Mouse (Mus musculus) E14TG2a.4 (cell line): ENCODE measurements around the gene Ago1.

Experiments
- H3K27me3 ChIP-seq: 2 replicates; pipeline ENCODE4 v1.6.1; 2014; ENCODE audit warnings: low read length, control low read depth; ENCODE audit not compliant: insufficient read depth
- H3K36me3 ChIP-seq: 2 replicates; pipeline ENCODE4 v1.6.1; 2014; ENCODE audit warnings: low read length, control low read depth; ENCODE audit not compliant: insufficient read depth
- H3K4me1 ChIP-seq: replicated peaks from 2 replicates; pipeline ENCODE4 v1.6.1; 2014; ENCODE audit warnings: low read depth, low read length, control low read depth
- H3K4me3 ChIP-seq: replicated peaks from 2 replicates; pipeline ENCODE4 v1.5.1; 2014; ENCODE audit warnings: mild to moderate bottlenecking, low read length
- H3K9me3 ChIP-seq: 2 replicates; pipeline ENCODE4 v1.6.1; 2014; ENCODE audit warnings: low read length, control low read depth
- CTCF ChIP-seq: conservative IDR thresholded peaks from 2 replicates; pipeline ENCODE4 v1.5.1; 2014; ENCODE audit warnings: low read length
- NANOG ChIP-seq: IDR thresholded peaks from 2 replicates; pipeline ENCODE4 v1.6.1; 2014; ENCODE audit warnings: borderline replicate concordance, low read length, mixed read lengths
- POU5F1 ChIP-seq: IDR thresholded peaks from 2 replicates; pipeline ENCODE4 v1.6.1; 2014; ENCODE audit warnings: low read length, borderline replicate concordance

Gene Ago1

DNA sequence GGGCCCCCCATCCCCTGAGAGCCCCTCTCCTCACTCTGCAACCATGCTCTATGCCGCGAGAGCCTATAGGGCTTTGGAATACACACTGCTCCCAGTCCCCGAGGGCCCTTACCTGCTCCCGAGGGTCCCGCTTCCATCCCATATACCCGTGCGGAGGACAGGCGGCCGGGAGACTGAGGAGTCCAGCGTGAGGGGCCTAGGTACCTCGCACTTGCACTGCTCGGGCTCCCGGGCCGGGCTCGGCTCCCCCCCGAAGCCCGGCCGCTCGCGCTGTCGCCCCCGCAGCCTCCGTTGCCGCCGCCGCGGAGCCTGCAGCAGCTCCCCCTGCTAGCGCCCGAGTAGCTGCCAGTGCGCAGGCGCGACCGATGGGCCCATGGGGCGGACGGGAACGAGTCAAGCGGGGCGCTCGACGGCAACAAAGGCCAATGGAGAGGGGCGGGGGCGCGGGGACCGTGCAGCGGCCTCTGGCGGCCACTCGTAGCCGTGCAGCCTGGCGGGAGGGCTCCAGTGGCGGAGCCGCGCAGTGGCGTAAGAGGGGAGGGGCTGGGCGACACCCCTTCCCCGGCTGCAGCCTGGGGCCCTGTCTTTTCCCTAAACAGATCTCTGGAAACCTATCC, at the start of gene Ago1:
Ago1 (minus strand) TSS at position 299 of the 617 bp plus-strand sequence.
- H3K36me3 ChIP-seq = no peaks in the 10 kb centered on the region
- TF ChIP-seq POU5F1 (no peak), CTCF (0 out of 2 replicates have a peak, but pooled peaks have one; percentile 4), NANOG (no peak)

DNA sequence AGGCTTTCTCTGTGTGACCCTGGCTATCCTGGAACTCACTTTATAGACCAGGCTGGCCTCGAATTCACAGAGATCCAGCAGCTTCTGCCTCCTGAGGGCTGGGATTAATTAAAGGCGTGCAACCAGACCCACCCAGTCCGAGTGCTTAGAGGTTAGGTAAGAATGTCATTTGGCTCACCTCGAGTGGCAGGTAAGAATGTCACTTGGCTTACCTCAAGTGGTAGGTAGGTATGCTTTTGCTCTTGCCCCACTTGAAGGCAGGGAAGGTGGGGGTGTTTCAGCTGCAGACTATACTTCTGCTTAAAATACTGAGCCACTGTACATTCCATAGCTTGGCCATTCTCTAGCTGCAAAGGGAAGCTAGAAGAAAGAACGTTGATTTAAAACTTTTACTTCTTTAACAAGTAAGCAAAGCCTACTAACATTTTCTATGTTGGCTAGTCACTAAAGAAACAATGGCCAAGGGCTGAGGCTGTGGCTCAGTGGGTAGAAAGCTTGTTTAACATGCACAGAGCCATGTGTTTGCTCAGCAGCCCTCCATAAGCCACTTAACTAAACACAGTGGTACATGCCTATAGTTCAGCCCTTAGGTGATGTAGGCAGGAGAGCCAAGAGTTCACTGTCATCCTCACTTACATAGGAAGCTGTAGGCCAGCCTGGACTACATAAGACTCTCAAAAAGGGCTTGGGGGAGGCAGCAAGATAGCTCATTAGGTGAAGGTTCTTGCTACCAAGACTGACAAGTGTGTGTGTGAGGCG, 44.1 kb upstream of the Ago1 start:
- H3K9me3 ChIP-seq = no peaks in the 10 kb centered on the region
- TF ChIP-seq CTCF (no peak), POU5F1 (no peak)
- H3K4me3 ChIP-seq = no peak overlapping the region

More for the DNA sequence above, at the start of gene Ago1:
- H3K4me3 ChIP-seq = peak within 1 kb of the TSS; percentile 100
- no peaks in the 10 kb centered on the region for H3K9me3 ChIP-seq
- H3K27me3 ChIP-seq = no peaks in the 10 kb centered on the region
- H3K4me1 ChIP-seq = peaks cover 36% of the 10 kb centered on the region

DNA sequence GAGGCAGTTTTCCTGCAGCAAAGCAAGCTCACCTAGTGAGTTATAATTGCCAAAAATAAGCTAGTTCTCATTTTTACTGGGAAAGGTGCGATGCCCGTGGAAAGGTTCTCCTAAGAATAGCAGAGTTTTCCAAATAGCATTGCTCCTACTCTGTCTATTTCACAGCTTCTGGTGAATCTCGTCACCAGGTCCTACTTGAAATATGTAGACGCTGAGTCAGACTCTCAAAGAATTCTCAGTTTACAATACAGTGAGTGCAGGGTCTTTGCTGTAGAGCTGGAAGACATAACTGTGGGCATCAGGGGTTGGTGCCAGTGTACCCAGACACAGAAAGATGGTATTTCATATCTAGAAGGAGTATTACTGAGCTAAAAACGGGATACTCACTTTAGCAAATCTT, 42.6 kb upstream of the Ago1 start:
- TF ChIP-seq NANOG (no peak), CTCF (no peak), POU5F1 (no peak)
- Histone ChIP-seq H3K9me3 (no peaks in the 10 kb centered on the region), H3K36me3 (no peaks in the 10 kb centered on the region), H3K27me3 (no peaks in the 10 kb centered on the region), H3K4me1 (no peaks in the 10 kb centered on the region), H3K4me3 (no peak overlapping the region)

More for the DNA sequence above, 44.1 kb upstream of the Ago1 start:
- Histone ChIP-seq H3K4me1 (no peaks in the 10 kb centered on the region), H3K36me3 (no peaks in the 10 kb centered on the region), H3K27me3 (no peaks in the 10 kb centered on the region)

DNA sequence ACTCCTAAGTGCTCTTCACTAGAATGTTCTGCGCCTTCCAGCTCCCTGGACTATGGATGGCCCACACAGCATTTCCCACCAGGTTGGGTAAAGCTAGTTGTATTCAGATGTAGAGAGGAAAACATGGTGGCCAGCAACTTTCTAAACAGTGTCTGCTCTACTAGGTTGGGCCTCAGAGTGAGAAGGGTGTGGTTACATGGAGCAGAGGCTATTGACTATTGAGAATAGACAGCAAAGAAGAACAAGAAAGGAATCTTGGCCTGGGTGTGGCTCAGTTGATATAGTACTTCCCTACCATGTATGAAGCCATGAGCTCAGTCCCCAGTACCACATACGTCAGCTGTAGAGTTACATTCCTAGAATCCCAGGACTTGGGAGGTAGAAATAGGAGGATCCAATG, 40.7 kb upstream of the Ago1 start:
- TF ChIP-seq CTCF (no peak), NANOG (no peak), POU5F1 (no peak)

DNA sequence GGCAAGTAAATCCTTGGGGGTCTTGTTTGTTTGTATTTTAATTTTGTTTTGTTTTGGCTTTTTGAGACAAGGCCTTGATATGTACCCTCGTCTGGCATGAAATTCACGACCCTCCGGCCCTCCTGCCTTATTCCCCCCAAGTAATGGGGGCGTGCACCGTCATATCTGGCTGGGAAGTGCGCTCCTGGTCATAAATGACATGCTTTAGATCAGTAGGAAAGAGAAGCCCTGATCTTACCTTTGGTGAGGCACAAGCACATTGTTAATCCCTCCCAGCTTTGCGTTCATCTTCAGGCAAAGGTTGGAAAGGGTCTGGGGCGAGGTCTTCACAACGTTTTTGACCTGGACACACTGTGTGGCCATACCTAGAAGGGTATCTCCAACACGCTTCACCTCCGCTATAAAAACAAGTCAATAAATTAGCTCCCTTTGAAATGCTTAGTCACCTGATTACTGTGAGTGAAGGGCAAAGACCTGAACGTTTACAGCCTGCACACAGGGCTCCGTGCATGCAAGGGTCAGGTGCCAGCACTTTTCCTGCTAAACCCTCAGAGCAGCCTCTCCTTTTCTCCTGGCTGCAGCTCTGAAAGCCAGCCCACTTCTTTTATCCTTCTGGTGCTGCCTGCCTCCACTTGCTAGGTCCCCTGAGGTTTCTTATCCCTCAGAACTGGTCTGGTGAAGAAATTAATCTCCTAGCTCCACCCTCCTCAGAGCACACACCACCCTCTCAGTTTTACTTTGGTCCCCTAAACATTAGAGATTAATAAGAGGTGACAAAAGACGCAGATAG, 39.9 kb upstream of the Ago1 start:
- TF ChIP-seq NANOG = no peak
- no peak for TF ChIP-seq CTCF
- no peak for TF ChIP-seq POU5F1
- Histone ChIP-seq H3K9me3 (no peaks in the 10 kb centered on the region), H3K36me3 (no peaks in the 10 kb centered on the region), H3K4me3 (no peak overlapping the region), H3K4me1 (no peaks in the 10 kb centered on the region), H3K27me3 (no peaks in the 10 kb centered on the region)

More for the DNA sequence above, 40.7 kb upstream of the Ago1 start:
- Histone ChIP-seq H3K9me3 (no peaks in the 10 kb centered on the region), H3K4me1 (no peaks in the 10 kb centered on the region), H3K27me3 (no peaks in the 10 kb centered on the region), H3K4me3 (no peak overlapping the region), H3K36me3 (no peaks in the 10 kb centered on the region)

DNA sequence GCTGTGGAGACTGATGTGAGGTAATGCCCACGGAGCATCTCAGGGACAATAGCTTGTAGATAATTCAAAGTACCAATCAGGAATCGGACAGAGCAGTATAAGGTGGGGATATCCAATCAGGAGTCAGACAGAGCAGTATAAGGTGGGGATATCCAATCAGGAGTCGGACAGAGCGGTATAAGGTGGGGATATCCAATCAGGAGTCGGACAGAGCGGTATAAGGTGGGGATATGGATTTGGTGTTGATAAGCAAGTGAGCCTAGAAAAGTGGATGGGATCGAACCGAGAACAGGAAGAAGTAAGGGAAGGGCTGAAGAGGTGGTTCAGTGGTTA, 34.6 kb upstream of the Ago1 start:
- TF ChIP-seq POU5F1 (no peak), NANOG (no peak), CTCF (no peak)
- Histone ChIP-seq H3K9me3 (no peaks in the 10 kb centered on the region), H3K27me3 (no peaks in the 10 kb centered on the region), H3K4me1 (no peaks in the 10 kb centered on the region), H3K4me3 (no peak overlapping the region), H3K36me3 (no peaks in the 10 kb centered on the region)

DNA sequence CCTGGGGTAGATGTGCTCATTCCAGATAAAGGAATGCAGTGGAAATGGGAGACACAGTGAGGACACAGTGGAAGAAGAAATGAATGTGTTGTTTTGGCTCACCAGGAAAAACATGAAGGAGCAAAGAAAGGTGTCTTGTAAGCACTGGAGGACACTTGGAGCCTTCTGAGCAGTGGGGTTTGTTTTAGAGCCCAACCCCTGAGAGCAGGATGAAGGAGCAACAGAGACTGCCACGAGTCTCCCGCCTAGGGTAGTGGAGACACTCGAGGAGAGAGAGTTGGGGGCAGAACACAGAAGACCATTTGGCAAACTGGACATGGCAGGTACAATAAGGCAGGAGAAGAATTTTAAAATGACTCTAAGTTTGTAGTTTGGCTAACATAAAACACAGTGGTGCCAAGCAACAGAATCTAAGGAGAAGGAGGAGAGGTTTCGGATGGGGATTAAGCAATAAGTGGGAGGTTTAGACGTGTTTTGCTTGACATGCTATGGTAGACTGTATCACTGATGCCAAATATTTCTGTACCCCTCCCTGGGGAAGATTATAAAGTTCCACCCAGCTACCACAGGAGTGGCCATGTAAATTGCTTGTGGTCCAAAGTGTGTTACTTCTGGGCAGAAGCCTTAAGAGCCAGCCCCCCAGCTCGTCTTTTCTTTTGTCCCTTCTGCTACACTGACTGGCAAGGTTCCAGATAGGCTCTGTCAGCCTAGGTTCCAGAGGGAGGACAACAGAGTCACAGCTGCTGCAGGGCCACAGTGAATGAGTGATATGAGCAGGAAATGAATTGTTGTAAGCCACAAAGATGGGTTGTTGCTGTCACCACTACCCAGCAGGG, 34.0 kb upstream of the Ago1 start:
- no peaks in the 10 kb centered on the region for H3K36me3 ChIP-seq
- H3K9me3 ChIP-seq = no peaks in the 10 kb centered on the region
- H3K27me3 ChIP-seq = no peaks in the 10 kb centered on the region
- no peaks in the 10 kb centered on the region for H3K4me1 ChIP-seq
- TF ChIP-seq NANOG (no peak), POU5F1 (no peak), CTCF (no peak)
- H3K4me3 ChIP-seq = no peak overlapping the region

DNA sequence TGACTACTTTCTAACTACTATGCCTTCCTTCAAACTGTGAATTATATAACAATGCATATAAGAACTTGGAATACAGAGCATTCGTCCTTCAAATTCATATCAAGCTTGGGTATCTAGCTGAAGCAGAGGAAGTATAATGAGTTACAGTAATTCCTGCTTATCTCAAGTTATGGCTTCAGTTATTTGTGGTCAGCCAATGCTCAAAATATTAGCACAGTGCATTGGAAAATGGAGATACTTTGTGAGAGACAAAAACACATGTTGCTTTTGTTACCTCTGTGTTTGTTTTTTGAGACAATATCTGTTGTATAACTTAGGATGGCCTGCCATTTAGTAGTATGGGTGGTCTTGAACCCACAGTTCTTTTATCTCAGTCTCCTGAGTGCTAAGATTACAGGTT, 30.2 kb upstream of the Ago1 start:
- Histone ChIP-seq H3K36me3 (no peaks in the 10 kb centered on the region), H3K4me3 (no peak overlapping the region)
- TF ChIP-seq NANOG (no peak), CTCF (no peak), POU5F1 (no peak)

More for the DNA sequence above, 30.2 kb upstream of the Ago1 start:
- Histone ChIP-seq H3K9me3 (no peaks in the 10 kb centered on the region), H3K27me3 (no peaks in the 10 kb centered on the region), H3K4me1 (no peaks in the 10 kb centered on the region)
